Mouse (Mus musculus) CD4-positive, CD25-positive, alpha-beta regulatory T cell, adult 2 months (primary cell): ENCODE data around the gene Itgb1.

Experiments used
- DNase-seq: peaks from one replicate; pipeline ENCODE4 v3.0.0-alpha.2; 2012; ENCODE audit warnings: low read depth, low spot score

The Itgb1 gene

GRCm38 (mm10) chr8:128685507-128686428 is at the start of gene Itgb1:
Gene Itgb1 (plus strand): TSS chr8:128685654.
- DNase-seq = peak; percentile 79

GRCm38 (mm10) chr8:128643104-128643503 is 42.4 kb upstream of the Itgb1 start:
- DNase-seq = peak; percentile 9

DNA sequence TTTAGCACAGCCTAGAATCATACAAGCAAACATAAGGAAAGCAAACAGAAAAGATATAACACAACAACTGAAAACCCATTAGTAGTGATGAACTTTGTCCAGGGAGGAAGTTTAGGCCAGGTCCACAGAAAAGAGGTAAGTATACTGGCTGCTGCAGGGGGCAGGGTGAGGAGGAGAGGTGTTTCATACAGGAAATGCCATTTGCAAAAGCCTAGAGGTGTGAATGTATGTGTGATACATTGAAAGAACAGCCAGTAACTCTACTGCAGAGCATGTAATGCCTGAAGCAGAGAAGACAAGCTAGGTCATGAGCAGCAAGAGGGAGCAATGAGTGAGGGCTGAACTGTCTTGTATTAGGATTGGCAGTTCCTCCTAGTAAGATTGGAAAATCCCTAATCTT is 40.0 kb upstream of the Itgb1 start:
- DNase-seq = peak; percentile 14

DNA sequence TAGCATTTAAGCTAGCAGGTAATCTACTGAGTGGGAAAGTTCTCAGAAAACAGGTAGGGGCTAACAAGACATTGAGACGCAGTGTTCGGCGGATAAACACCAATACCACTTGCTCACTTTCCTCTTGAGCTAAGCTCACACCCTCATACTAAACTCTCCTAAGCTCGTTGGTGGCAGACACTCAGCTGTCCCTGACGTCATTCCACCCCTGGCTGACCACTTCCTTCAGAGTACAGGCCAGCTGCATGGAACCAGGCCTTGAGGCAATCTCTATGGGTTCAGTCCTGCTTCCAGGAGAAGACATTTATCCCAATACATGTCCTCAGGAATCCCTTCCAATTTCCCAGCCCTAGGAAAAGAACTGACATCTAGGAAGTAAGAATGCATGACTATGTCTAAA is 39.0 kb upstream of the Itgb1 start:
- DNase-seq = no peak

GRCm38 (mm10) chr8:128648071-128648470 is 37.4 kb upstream of the Itgb1 start:
- no peak for DNase-seq

DNA sequence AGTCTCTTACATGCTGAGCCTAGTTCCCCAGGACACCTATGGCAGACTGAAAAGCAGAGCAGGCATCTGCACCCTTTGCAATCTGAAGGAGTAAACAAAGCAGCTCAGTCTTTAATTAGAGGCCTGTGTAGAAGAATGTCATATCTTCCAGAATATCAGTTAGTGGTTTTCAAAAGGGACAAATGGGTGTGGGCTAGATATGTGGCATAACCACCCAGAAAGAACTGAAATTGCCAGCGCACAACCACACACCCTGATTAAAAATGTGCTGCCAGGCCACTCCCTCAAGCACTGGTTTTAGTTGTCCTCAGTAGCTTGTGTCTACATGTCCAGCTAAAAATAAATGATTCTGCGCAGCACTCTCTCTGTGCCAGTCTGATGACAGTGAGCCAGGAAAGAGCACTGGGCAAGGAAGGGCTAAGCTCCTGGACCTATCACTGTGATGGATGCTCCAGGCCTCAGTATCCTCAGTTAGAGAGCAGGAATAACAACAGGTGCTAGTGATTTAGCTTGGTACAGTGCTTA is 35.1 kb upstream of the Itgb1 start:
- no peak for DNase-seq

DNA sequence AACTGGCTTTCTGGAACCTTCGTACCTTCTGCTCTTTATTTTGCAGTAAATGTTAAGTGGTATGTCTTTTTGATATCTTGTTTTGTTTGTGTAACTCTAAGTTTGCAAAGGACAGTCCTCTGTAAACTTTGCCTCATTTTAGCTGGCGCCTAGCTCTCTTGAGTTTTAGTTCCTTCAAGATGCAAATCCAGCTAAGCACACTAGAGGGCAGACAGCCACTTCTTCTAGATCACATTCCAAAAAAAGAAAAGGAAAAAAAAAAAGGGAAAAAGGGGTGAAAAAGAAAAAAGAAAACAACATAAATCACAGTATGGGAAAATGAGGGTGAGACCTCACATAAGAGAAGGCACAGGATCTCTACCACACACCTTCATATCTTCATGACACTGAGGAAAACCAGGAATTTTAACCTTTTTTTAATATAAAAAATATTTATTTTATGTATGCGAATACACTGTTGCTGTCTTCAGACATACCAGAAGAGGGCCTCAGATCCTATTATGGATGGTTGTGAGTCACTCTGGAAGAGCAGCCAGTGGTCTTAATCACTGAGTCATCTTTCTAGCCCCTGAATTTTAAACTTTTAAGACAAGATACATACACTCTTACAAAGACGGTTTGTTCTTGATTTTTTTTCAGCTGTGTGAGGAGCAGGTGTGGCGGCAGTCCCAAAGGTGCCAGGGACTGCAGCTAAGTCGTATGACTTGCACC is 32.9 kb upstream of the Itgb1 start:
- peak; percentile 56 for DNase-seq

DNA sequence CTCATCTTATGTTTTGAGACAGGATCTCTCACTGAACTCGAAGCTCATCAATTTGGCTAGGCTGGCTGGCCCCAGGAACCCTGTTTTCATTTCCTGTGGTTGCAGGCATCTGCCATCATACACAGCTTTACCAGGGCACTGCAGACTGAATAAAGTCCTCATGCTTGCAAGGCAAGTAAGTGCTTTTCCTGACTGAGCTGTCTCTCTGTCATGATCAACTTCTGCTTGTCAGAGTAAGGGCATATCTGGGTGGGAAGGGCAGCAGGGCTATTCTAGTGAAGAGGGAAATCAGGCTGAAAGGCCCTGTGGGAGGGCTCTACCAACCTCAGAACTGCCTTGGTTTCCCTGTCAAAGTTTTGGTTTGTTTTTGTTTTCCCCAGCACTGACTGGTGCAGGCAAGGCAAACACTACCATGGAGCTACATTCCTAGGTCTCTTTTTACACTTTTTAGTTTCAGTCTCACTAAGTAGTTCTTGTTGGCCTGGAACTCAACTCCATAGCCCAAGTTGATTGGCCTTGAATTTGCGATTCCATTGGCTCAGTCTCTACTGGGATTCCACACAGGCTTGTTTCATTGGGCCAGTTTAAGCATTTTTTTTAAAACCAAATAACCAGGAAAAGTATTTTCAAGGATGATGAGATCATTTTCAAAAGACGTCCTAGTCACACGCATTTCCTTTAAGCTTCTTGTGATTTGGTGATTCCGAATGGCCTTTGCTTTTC is 31.7 kb upstream of the Itgb1 start:
- DNase-seq = peak; percentile 28

GRCm38 (mm10) chr8:128654365-128655099 is 30.9 kb upstream of the Itgb1 start:
- peak; percentile 45 for DNase-seq

- no peak for DNase-seq
These were observed 23.3 kb upstream of the Itgb1 start for GRCm38 (mm10) chr8:128662144-128662543.

DNA sequence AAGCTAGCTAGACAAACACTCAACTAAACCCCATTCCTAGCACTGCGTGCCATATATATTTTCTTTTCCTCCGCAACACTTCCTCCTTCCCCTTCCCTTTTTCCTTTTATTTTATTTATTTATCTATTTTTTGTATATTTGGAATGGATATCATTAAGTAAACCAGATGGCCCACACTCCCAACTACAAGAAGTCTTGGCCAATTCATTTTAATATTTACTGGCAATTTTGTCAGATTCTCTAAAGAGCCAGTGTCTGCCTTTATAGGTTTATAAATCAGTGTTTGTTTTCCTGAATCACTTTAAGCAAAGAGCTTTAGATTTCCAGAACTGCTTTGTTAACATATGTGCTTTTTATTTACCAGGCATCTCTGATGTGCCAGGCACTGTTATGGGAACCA is 22.8 kb upstream of the Itgb1 start:
- no peak for DNase-seq

DNA sequence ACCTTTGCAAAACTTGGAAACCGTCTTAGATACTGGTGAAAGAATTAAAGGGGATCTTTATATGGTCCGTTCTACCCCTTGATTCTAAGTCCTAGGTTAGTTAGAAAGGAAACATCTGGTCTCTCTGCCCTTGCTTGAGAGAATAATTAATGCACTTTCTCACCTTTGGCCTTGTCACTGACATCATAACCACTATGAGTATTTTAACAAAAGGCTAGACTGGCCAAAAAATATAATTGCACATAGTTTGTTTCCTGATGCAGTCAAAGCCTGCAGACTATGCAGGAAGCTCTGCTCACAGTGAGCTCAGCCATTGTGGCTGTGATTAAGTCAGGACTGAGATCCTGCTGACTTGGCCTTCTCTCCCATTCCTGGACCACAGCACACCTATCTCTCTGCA is 22.3 kb upstream of the Itgb1 start:
- no peak for DNase-seq

DNA sequence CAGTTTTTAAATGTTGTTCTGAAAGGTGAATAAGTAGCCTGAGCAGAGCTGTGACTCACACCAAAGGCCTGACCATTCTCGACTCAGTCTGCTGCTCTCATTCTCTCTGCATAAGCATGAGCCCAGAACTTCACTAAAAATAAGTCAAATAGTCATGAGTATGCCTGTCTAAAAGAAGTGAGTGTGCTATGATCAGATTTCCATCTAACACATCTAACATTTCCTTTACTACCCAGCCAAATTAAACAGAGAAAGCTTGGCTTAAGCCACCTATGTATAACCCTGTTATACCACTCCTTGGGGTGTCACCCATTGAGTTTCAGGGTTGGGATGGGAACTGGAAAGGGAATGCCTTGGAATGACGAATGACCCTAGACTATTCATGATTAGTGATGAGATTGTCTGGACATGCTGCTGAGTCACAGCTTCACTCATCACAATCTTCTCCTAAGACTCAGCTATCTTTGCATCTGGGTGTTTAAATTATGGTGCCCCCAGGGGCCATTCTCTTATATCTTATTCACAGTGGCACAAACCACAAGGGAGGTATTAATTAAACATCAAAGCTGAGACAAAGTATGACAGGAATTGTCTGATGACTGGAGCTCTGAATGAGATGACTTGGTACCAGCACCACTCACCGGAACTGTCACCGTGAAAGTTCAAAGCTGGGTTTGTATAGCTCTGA is 18.7 kb upstream of the Itgb1 start:
- DNase-seq = no peak

DNA sequence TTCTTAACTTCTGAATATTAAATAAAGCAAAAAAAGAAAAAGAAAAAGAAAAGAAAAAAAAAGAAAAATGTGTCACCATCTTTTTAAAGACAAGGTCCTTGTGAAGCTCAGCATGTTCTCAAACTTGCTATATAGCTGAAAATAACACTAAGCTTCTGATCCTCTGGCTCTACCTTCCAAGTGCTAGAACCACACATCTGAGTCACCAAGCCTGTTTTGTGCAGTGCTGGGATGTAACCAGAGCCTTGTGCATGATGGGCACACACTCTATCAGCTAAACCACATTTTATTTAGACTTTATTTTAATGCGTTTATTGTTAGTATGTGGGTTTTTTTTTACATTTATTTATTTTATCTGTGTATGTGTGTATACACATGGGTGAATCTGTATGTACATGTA is 13.6 kb upstream of the Itgb1 start:
- DNase-seq = no peak

GRCm38 (mm10) chr8:128672441-128672840 is 13.0 kb upstream of the Itgb1 start:
- DNase-seq = no peak

DNA sequence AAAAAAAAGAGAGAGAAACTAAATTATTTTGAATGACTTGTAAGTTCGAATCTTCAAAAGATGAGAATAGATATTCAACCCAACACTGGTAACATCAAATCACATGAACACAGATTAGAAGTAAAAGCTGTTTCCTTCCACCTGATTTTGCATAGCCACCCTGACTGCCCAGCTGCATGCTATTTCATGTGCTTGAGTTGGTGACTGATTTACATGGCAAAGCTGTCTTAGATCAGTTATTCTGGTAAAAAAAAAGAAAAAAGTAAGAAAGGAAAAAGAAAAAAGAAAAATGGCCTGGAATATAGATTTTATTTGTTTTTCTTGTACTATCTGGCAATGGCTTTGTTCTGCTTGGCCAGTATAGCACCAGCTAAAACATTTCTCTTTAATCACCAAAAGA is 12.5 kb upstream of the Itgb1 start:
- DNase-seq = no peak

- no peak for DNase-seq
These were observed 9.4 kb upstream of the Itgb1 start for GRCm38 (mm10) chr8:128675848-128676629.

GRCm38 (mm10) chr8:128679909-128680308 is 5.5 kb upstream of the Itgb1 start:
- DNase-seq = no peak

DNA sequence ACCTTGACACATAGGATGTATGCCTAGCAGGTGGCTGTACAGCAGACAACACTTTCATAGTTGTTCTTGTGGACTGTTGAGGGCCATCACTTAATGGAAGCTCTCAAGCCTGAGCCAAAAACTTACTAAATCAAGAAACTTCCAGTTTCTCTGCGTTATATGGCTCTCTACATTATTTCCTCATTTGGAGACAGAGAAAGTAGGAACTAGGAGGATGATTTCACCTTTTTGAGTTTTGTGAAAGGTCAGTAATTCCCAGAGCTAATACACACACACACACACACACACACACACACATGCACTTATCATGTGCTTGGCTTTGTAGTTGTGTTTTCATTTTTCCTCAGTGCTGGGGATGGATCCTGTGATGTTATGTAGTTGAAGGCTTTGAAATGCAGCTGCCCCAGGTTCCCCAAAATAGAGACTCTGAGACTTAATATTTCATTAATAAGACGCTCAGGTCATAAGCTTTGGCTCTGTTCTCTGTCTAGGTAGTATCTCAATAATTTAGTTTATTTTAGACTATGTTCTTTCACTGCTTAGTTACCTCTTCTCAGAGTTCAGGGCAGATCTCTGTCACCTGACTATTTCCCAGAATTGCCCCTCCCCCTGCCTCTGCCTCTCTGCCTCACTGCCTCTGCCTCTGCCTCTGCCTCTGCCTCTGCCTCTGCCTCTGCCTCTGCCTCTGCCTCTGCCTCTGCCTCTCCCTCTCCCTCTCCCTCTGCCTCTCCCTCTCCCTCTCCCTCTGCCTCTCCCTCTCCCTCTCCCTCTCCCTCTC is 4.7 kb upstream of the Itgb1 start:
- no peak for DNase-seq
